Mouse (Mus musculus): ENCODE measurements around the gene Lmntd1. TPM values are rescaled to one million over a fixed set of nuclear protein-coding genes. Genes with fewer than 3 reads are reported as not detected.
A peak's percentile ranks its signal among the peaks of the same experiment; 100 is the strongest.
"Not testable (repeated sequence)": the region's sequence is repeated elsewhere in the genome, so short reads cannot be mapped to it uniquely, and the experiment has no call there.

Gene Lmntd1
- total RNA-seq, 1 experiment from 2014 or later: 0.78 TPM

DNA sequence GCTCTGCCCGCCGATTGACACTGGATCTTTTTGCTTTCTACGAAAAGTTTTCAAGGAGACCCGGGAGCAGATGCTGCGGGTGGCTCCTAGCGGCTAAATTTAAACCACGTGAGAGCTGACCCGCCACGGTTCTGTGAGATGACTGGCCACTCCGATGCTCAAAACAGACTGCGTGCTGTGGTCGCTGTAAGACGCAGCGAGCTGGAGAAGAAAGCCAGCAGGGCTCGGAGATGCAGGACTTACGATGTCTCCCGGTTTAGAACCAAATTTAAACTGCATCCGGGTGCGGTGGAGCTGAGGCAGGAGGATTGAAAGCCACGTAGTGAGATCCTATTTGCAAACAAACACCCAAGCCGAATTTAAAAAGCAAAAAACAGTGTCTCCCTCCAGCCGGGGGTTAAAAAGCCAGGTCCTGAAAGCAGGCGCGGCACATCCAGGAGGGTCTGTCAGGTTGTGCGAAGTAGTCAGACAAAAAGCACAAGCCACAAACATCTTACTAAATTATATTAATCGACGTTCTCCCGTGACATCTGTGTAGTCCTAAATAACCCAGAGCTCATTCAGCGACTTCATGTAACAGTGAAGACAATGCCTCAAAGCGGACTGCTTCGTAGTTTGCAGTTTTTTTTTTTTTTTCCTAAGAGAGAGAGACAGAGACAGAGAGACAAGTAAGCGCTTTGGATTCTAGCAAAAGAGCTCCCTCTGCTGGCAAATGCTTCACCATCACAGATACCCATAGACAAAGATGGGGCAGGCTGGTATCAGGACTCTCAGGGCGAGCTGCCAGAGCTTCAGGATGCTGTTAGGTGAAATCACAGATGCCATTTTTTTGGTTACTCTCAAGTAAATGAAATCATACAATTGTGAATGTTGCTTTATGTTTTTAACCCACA is 272.6 kb downstream of the Lmntd1 start:
- peak; percentile 91 for DNase-seq

DNA sequence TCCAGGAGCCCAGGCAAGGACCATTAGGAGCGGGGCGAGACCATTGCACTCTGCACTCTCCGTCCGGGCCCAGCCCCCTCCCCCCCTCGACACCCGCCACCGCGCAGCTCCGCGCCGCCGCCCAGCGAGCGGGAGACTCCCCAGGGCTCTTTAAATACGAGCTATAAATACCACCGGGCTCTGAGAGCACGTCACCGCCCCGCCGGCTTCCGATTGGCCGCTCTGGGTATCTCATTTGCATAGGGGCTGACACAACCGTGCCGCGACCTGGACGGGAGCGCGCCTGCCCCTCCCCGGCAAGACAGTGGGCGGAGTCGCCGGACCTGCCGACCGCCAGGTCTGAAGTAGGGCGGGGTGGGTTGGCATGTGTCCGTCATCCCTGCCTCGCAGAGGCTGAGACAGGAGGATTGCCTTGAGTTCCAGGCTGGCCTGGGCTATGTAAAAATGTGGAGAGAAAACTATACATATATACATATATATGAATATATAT is 273.4 kb downstream of the Lmntd1 start:
- peak; percentile 98 for DNase-seq

DNA sequence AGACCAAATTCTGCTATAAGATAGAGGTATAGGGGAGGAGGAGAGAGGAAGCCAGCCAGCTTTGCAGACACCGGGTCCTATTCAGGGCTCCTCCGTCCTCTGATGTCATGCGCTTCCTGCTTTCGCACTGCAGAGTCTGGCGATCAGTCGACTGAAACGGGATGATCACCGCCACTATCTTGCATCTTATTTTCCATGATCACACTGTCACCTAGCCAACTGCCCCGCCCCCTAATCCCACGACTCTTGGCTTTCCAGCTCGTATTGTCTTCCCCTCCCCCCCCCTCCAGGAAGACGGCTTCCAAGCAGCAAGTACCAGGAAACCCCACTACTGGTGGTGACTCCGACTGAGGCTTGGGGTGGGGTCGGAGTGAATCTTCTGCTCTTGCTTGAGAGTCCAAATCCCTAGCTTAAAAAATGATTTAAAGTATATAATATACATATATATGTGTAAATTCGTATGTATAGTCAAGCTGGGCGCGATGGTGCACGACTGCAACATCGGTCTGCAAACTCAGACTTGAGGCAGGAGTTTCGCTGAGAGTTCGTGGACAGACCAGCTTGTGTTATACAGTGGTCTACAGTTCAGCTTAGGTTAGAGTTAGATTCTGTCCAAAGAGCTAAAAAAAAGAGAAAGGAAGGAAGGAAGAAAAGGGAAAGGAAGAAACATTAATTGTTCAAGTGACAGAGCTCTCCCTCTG is 274.0 kb downstream of the Lmntd1 start:
- peak; percentile 78 for DNase-seq

DNA sequence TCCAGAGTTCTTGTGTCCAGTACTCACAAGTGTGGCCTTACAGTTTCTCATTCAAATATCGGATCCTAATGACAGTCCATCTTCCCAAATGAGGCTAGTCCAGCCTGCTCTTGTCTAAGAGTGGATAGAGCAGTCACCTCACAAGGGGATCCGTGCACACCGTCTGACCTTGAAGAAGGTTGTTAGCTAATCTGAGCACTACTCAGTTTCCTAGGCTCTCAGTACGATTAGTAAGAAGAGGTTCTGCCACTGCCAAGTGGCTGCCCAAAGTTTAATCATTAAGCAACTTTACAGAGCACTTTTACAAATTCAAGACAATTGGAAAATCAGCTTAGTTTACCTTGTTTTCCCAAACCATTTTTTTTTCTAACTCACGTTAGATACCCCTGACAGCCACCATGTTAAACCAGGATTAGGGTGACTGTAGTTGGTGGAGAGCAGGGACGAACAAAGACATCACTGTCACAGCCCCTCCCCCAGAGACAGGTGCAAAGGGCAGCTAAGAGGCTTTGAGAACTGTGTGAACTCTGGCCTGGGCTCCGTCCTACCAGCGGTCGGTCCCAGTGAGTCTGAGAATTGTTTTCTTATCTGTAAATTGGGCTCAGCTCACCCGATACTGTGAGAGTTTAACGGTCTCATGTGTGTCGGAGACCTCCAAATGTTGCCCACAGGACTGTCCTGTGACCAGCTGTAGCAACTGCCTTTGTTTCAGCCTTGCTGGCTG is 275.4 kb downstream of the Lmntd1 start:
- no peak for DNase-seq

DNA sequence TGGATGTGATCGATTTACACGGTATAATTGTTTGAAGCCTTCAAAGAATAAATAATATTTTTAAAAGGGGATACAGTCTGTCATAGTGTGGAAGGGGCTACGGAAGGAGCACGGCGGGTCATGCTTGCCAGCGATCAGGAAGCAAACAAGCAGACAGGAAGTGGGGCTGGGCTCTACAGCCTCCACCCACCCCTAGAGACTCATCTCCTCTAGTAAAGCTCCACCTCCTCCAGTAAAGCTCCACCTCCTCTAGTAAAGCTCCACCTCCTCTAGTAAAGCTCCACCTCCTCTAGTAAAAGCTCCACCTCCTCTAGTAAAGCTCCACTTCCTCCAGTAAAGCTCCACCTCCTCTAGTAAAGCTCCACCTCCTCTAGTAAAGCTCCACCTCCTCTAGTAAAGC is 276.6 kb downstream of the Lmntd1 start:
- DNase-seq: not testable (repeated sequence)

DNA sequence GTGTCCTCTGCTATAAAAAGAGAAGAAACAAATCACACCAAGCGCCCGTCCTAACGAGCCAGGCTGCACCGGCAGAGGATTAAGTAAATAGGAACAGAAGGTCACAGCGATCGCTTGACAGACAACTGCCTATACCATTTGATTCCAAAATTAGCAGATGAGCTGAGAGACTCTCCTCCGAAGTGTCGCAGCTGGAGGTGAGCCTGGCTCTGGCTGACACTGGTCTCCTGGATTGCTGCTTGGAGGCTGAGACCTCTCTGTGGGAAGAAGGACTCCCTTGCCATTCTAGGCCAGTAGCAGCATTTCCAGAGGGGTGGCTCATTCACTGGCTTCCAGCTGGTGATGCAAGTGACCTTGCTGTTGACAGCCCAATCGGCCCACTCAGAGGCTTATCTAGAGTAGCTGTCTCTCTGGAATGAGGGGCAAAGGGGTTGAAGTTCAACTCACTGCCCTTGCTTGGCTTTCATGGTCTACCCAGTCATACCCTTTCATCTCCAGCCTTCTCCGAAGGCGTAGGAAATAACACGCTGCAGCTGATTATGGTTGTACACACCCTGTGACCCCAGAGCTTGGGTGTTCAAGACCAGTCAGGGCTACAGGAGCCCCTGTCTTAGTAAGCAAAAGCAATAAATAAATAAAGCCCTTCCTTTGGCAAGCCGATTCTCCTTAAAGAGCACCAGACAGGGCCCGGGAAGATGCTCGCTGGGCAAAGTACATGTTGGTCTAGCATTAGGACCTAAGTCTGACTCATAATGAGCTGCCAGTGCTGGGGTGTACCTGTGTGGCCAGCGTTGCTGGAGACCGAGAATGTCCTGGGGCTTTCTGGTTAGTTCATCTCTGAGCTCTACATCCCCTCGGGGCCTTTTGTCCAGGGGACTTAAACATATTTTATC is 278.0 kb downstream of the Lmntd1 start:
- DNase-seq: peak; percentile 76

- no peak for DNase-seq
Observed at GRCm38 (mm10) chr6:145334211-145334610, 279.9 kb downstream of the Lmntd1 start.

GRCm38 (mm10) chr6:145326141-145326806 is 287.8 kb downstream of the Lmntd1 start:
- DNase-seq: no peak

DNA sequence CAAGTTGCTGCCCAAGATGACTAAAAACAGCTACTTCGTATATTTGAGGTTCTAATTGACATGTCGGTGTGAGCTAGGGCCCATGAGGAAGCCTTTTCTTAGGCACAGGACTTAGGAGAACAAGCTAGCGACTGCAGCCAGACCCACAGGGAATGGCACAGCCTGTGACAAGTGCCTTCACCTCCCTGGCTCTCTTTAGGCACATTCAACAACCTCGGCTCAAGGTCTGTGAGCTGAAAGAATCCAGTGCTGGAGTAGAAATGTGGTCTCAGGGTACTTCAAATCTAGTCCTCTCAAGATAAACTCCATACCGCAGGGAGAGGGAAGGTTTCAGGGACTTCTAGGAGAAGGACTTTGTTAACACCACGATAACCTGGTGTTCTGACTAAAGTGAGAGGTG is 289.0 kb downstream of the Lmntd1 start:
- DNase-seq: no peak

DNA sequence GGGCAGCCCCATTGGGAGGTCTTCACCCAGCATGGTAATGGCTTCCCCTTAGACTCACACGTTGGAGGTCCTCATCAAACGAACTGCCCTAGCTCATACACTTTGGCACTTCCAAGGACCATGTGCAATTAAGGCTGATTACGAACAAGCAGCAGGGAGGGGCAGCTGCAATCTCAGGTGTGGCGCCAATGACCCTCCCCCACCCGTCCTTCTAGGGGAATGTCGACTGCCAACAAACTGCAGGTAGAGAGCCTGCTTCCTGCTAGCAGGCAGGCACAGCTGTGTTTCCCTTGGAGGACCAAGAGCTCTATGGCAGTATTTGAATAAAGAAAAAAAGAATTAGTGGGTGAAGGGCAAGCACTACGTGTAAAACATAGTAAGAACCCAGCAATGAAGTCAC is 289.6 kb downstream of the Lmntd1 start:
- DNase-seq: no peak

DNA sequence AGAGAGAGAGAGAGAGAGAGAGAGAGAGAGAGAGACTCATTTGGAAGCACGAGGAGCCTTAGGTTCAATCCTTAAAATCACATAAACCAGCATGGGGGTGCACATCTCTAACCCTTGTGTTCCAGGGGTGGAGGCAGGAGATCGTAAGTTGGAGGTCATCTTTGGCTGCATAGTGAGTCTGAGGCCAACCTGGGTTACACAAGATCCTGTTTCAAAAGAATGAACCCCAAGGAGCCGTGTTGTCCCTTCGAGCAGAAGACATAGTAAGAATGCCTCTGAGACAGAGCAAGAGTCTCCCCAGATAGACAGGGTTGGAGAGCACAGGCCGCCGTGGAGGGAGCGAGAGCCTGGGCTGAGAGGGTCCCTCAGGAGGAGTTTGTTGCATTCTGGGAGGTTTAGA is 291.9 kb downstream of the Lmntd1 start:
- DNase-seq: no peak

DNA sequence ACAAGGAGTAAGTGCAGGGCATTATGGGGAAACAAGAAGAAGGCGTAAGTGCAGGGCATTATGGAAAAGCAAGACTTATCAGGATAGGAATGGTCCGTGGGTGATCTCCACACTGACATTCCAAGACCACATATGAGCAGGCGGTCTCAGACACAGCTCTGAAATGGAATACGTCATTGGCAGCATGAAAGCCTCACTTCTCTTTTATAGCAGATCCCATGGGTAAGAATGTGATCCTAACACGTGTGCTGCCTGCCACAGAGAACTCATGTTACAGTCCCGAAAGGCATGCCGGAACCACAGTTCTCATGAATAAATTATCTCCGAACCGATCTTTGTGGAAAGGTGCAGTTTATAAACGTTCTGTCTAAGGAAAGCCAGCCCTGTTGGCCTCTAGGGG is 294.0 kb downstream of the Lmntd1 start:
- no peak for DNase-seq

Other genes with a start within 250 kb of the Lmntd1 start
- not detected in 2 replicates for gene Tuba3b, start 1.4 kb upstream of the Lmntd1 start, total RNA-seq (2021)
- gene Rassf8, start 132.4 kb upstream of the Lmntd1 start, total RNA-seq (2021): 76.6 and 87.4 TPM in 2 replicates

Data from adrenal gland, postnatal 14 days (tissue).